Mouse (Mus musculus) spleen, adult 12 weeks (tissue): Measurements from ENCODE around the gene Olfr750.
A peak's percentile ranks its signal among the peaks of the same experiment; 100 is the strongest.

Experiments
- DNase-seq: peaks from one replicate; pipeline ENCODE4 v3.0.0; 2022; ENCODE audit warnings: low spot score

The Olfr750 gene

GRCm38 (mm10) chr14:51088166-51088969 is 14.1 kb upstream of the Olfr750 start:
- peak; percentile 68 for DNase-seq

DNA sequence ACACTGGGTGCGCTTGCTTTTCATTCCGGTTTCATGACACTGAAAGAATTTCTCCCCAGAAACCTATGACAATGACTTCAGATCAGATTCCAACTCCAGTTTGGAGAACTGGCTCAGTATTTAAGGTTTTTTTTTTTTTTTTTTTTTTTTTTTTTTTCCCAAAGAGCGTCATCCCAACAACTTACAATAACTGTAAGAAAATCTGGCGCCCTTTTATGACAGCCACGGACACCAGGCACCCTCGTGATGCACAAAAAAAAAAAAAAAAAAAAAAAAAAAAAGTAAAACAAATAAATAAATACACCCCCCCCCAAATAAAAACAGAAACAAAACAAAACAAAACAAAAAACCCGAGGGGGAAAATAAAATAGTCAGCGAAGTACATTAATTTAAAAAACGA is 13.5 kb upstream of the Olfr750 start:
- no peak for DNase-seq

- DNase-seq, result no peak
These were observed 11.7 kb upstream of the Olfr750 start for GRCm38 (mm10) chr14:51085911-51086310.

DNA sequence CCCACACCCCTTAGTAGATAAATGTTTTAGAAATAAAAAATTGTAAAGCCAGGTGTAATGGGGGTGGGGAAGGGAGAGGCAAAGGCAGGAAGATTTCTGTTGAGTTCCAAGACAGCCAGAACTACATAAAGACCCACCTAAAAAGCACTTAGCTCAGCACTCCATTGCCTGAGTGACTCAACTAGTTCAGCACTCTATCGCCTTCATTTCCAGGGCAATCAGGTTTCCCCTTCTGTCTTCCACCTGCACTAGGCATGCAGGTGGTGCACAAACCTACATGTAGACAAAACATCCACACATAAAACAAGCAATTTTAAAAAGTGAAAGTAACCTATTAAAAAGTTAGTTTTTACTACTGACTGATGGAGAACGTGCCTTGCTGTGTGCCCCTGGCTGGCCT is 10.9 kb upstream of the Olfr750 start:
- no peak for DNase-seq

GRCm38 (mm10) chr14:51083805-51084204 is 9.6 kb upstream of the Olfr750 start:
- DNase-seq, result no peak

DNA sequence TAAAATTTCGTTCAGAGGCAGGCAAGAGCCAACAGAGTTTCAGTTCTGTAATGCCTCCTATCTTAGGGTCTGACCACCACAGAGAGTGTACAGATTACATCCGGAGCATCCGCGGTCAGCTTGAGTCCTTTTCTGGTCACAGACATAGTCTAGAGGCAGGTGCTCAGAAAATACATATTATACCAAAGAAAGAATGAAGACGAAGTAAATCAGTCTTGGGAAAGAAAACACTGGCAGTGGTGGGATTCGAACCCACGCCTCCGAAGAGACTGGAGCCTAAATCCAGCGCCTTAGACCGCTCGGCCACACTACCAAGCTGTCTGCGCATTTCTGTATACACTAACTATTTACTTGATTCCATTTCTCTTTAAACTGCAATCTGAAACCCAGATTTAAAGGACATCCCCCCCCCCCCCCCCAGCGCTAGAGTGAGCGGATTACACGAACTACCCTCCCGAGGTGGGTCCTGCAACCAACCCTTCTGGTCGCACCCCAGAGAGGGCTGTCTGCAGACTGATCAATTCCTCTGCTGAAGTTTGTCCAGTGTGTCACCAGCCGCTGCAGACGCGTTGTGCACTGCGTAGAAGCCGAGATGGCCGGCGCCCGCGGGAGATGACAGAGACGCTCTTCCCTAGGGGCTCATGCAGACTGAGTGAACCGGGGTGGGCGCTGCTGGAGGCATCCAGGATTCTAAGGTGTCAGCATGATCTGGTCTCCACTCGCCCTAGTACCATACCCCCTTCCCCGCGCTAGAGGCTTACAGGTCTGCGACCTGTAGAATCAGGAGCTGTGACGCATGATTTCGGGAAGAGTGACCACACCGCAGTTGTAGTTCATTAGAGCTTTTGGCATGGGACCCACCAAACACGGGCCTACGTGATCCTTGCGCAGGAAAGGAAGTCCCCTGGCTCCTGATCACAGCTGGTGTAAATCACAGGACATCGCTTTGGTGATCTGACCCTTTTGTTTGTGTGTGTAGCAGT is 8.7 kb upstream of the Olfr750 start:
- DNase-seq, result peak; percentile 45

DNA sequence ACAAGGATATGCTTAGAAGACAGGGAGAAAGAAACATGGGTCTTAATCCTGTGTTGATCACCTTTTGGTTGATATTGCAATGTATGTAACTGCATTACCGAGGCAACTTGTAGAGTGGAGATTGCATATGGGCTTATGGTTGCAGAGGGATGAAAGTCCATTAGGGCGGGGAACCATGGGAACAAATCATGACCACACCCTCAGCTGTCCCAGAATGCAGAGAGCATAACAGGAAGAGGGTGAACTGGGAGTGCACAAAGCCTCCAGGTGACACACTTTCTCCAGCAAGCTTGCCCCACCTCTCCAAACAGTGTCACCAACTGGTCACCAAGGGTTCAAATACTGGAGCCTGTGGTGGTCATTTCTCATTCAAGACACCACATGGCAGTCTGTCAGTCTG is 6.8 kb upstream of the Olfr750 start:
- no peak for DNase-seq

- DNase-seq, result no peak
These were observed 4.9 kb upstream of the Olfr750 start for GRCm38 (mm10) chr14:51079180-51079579.

DNA sequence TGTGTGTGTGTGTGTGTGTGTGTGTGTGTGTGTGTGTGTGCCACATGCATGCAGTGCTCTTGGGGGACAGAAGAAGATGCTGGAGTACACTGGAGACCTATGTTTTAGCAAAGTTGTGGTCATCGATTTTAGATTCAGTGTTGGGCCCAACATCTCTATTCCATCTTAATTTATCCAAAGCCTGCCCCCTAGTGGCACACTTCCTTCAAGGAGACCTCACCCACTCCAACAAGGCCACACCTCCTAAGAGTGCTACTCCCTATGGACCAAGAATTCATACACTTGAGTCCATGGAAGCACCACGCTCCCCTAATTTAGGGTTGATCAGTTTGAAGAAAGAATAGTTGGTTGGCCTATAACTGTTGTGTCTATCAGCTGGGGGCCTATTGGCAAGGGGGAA is 4.6 kb downstream of the Olfr750 start:
- DNase-seq, result peak; percentile 27

DNA sequence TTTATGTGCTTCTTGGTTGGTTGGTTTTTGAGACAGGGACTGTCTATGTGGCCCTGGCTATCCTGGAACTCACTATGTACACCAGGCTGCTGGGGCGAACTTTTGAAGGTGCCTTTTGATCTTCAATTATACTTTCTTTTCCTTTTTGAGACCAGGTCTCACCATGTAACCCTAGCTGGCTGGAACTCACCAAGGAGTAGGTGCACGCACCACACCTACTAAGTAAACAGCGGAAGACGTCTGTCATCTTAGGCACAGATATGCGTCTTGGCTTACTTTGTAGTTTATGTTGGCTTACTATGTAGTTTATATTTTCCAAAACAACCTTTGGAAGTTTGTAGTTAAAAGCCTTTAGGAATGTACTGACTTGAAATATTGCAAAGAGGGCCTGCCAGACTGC is 5.3 kb downstream of the Olfr750 start:
- no peak for DNase-seq

GRCm38 (mm10) chr14:51060761-51061160 is 13.5 kb downstream of the Olfr750 start:
- no peak for DNase-seq

GRCm38 (mm10) chr14:51057401-51057831 is 16.8 kb downstream of the Olfr750 start, which contains the start of gene Rnase12:
Gene Rnase12 (minus strand): TSS chr14:51057661.
- no peak for DNase-seq

DNA sequence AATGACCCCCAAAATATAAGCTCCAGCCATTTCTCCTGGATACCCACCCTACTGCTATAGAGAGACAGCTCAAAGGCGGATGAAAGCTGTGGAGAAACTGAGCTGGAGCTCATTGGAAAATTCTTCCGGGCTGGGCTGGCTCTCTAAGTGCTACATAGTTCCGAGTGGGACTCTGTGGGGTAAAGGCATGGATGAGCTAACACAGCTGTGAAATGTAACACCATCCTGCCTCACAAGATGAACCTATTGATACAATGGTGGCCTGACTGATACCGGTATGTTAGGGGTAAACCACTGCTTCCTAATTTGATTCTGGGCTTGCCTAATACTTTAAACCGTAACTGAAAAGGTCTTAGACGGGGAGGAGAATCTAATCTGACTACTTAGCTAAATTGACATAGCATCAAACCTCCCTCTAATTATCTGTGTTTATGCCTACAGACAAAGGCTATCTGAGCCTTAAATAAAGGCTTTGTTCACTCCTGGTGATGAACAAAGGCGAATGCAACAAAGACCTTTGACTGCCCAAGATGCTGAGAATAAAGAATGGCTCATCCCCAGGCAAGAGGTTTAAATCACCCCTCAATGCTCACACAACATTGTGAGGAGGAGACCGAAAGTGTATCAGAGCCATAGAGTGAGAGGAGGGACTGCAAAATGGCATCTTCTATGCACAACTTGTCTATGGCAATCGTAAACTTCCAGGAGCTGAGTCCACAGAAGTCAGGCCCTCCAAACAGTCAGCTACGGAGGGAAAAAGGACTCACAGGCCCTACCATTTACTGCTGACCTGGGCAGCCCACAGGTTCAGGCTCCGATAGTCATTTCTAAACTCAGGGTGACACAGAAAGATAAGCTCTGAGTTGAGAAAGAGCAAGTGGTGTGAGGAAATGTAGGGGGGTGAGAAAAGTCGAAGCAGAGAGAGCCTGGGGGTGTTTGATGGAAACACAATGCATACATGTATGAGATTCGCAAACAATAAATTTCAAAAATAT is 19.7 kb downstream of the Olfr750 start:
- DNase-seq, result no peak

DNA sequence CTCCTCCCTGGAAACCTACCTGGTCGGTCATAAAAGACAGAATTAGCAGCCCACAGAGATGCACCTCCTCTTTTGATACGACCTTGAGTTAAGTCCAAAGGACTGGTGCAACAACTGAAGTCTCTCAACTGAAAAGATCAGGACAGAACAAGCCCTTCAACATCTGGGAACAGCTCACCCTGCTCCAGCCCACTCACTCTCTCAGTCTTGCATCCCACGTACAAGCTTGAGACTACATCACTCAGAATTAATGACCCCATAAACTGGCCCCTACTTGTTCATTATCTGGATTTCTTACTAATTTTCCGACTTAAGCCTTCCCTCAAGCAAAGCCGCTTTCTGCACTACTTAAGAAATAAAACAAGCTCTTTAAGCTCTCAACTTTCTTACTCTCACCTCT is 21.1 kb downstream of the Olfr750 start:
- no peak for DNase-seq

DNA sequence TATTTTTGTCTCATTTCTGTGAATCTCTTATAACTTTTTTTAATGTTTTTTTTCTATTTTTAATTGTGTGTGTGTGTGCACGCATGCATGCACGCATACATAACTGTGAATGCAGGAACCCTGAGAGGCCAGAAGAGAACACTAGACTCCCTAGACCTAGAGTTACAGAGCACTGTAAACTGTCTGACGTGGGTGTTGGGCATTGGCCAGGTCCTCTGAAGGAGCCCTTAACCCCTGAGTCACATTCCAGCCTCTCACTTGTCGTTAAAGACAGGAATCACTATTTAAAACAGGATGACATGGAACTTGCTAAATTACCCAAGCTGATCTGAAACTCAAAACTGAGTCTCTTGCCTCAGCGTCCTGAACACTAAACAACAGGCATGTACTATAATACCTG is 22.3 kb downstream of the Olfr750 start:
- no peak for DNase-seq

DNA sequence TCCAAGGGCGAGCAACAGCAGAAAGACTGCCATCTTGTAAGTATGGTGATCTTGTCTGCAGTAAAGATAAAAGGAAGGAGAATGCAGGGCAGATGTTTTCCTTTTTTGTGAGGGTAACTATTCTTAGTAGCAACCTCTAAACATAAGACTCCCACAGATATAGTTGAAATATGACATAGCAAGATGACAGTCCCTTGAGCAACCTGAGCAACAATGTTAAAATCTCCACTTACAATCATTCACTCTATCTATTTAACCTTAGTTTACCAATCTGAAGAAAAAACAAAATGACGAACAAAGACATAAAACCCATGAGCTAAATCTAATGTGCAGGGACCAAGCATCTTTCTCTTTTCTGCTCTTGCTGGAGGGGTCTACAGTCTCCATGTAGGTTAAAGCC is 24.2 kb downstream of the Olfr750 start, which contains the start of gene Rnase11:
Gene Rnase11 (minus strand): TSS at position 101 of the 400 bp plus-strand sequence.
- DNase-seq, result no peak

GRCm38 (mm10) chr14:51047846-51048245 is 26.4 kb downstream of the Olfr750 start:
- DNase-seq, result no peak

DNA sequence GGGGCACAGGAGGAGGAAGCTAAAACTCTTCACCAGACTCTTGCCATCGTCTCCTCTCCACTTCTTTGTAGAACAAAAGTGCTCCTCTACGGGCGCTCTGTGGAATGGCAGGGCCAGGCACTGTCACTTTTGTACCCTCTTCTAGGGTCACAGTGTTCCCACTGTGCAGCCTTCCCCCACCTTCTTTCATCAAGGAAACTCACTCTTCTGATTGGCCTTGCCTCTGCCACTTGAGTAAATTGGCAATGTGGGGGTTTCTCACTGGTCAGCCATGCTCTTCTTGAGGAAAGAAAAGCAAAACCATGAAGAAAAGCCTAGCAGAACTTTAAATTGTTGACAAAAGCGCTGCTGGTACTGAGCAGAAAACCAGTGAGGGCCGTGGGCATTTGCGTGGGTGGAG is 32.5 kb downstream of the Olfr750 start, which contains the start of gene Rnase9:
Gene Rnase9 (minus strand): TSS at position 101 of the 400 bp plus-strand sequence.
- DNase-seq, result no peak

DNA sequence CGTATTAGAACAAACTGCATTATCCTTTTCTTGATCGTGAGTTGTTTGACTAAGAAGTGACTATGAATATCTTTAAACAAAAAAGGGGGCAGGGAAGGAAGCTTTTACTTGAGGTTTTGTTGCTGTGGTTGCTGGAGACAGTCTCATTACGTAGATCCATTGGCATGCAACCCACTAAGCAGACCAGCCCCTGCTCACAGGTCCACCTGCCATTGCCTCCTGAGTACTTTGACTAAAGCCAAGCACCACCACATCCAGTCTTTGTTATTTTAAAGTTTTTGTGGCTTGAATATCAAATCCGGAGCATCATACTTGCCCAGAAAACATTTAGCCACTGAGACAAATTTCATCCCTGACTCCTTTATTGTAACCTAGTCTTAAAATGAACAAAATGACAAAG is 38.0 kb downstream of the Olfr750 start:
- no peak for DNase-seq

- no peak for DNase-seq
These were observed 39.0 kb downstream of the Olfr750 start for GRCm38 (mm10) chr14:51035206-51035605.

DNA sequence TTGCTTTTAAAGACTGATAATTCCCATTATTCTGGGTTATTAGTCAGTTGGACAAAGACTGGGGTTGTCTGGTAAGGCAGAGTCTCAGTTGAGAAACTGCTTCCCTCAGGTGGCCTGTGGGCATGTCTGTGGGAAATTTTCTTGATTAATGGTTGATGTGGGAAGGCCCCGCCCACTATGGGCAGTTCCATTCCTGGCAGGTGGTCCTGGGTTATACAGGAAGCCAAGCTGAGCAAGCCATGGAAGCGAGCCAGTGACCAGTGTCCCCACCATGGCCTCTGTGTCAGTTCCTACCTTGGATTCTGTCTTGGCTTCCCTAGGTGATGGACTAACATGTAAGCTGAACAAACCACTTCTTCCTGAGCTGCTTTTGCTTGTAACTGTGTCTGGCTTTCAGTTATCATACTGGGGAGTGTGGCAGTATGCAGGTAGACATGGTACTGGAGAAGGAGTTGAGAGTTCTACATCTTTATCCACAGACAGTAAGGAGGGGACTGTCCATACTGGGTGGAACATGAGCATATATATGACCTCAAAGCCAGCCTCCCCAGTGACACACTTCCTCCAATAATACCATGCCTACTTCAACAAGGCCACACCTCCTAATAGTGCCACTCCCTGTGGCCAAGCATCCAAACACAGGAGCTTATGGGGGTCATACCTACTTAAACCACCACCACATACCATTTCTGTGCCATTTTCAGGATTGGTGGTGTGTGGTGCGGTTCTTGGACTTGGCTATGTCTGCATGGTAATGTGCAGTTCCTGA is 46.7 kb downstream of the Olfr750 start:
- DNase-seq, result no peak
